Mouse (Mus musculus): ENCODE data around the gene Pgm2l1. TPM values are rescaled to one million over a fixed set of nuclear protein-coding genes. Genes with fewer than 3 reads are reported as not detected.

The Pgm2l1 gene
- total and polyA plus RNA-seq, 3 experiments, result 5.7 to 10.5 TPM; not detected in 1

GRCm38 (mm10) chr7:100309679-100310078 lies 82.5 kb downstream of the Pgm2l1 start:
- Histone ChIP-seq H3K4me3 (ENCODE audit: control insufficient read depth in 1 of 2, insufficient read depth in 1 of 2, low read depth in 2 of 2, low read length in 2 of 2) (no peak overlapping the region), H3K79me2 (ENCODE audit: control insufficient read depth, insufficient read depth, low read length, poor library complexity) (no peaks in the 10 kb centered on the region), H3K4me1 (ENCODE audit: control insufficient read depth in 1 of 2, insufficient read depth in 2 of 2, low read length in 2 of 2) (peaks cover 4 to 10% of the 10 kb centered on the region in 2 experiments; a peak in 3 of 4 replicates), H3K36me3 (ENCODE audit: control insufficient read depth in 1 of 2, insufficient read depth in 2 of 2, low read length in 2 of 2) (no peaks in the 10 kb centered on the region; a peak in 1 of 4 replicates), H3K9me3 (replicated peaks; ENCODE audit: insufficient read depth, low read length) (no peaks in the 10 kb centered on the region), H3K27me3 (ENCODE audit: control insufficient read depth in 1 of 2, insufficient read depth in 2 of 2, low read length in 2 of 2) (no peaks in the 10 kb centered on the region), H3K27ac (ENCODE audit: control insufficient read depth, low read depth, low read length) (no peak overlapping the region), H3K9ac (ENCODE audit: control insufficient read depth, low read depth, low read length, poor library complexity, severe bottlenecking) (no peak overlapping the region)
- TF ChIP-seq GATA1 (IDR thresholded peaks at IDR 0.05; ENCODE audit: low read depth, low read length), result no peak
- DNase-seq (ENCODE audit: low read depth, low spot score), result no peak

DNA sequence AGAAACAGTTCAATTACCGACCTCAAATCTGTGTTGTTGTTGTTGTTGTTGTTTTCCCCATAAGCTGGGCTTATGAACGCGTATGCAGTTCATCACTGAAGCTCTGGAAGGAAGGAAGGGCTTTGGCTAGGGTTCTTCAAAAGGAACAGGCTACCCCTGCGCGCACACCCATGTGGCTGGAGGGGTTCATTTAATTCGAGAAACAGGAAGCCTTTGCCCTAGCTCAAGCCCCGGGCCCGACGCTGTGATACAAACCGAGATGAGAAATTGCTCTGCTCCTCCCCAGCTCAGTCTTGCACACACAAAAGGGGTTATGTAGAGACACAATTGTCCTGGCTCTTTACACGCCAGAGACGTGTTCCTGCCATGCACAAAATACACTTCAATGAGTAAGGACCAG lies 83.1 kb downstream of the Pgm2l1 start:
- no peak overlapping the region for H3K27ac ChIP-seq (ENCODE audit: control insufficient read depth, low read depth, low read length)
- no peak for TF ChIP-seq GATA1 (IDR thresholded peaks at IDR 0.05; ENCODE audit: low read depth, low read length)
- no peak for TF ChIP-seq BHLHE40 (IDR thresholded peaks at IDR 0.05; ENCODE audit: borderline replicate concordance, low read depth, low read length)
- TF ChIP-seq CTCF (IDR thresholded peaks at IDR 0.05 in 2 of 3, conservative IDR thresholded peaks at IDR 0.05 in 1 of 3; ENCODE audit: control insufficient read depth in 1 of 3, insufficient read depth in 1 of 3, low read depth in 2 of 3, low read length in 3 of 3, poor library complexity in 1 of 3, severe bottlenecking in 1 of 3), result no peak
- TF ChIP-seq MYB (IDR thresholded peaks at IDR 0.05; ENCODE audit: low read depth, low read length), result no peak
- no peak for TF ChIP-seq MXI1 (IDR thresholded peaks at IDR 0.05; ENCODE audit: low read depth, low read length)
- TF ChIP-seq TCF12 (IDR thresholded peaks at IDR 0.05; ENCODE audit: low read depth, low read length), result no peak
- TF ChIP-seq MAX (IDR thresholded peaks at IDR 0.05; ENCODE audit: low read length), result no peak
- TF ChIP-seq ZMIZ1 (IDR thresholded peaks at IDR 0.05; ENCODE audit: low read depth, low read length), result no peak
- peaks cover 4 to 10% of the 10 kb centered on the region in 2 experiments; a peak in 3 of 4 replicates for H3K4me1 ChIP-seq (ENCODE audit: control insufficient read depth in 1 of 2, insufficient read depth in 2 of 2, low read length in 2 of 2)
- H3K79me2 ChIP-seq (ENCODE audit: control insufficient read depth, insufficient read depth, low read length, poor library complexity), result no peaks in the 10 kb centered on the region
- H3K36me3 ChIP-seq (ENCODE audit: control insufficient read depth in 1 of 2, insufficient read depth in 2 of 2, low read length in 2 of 2), result no peaks in the 10 kb centered on the region; a peak in 1 of 4 replicates
- no peak overlapping the region for H3K4me3 ChIP-seq (ENCODE audit: control insufficient read depth in 1 of 2, insufficient read depth in 1 of 2, low read depth in 2 of 2, low read length in 2 of 2)
- H3K9me3 ChIP-seq (replicated peaks; ENCODE audit: insufficient read depth, low read length), result no peaks in the 10 kb centered on the region
- no peaks in the 10 kb centered on the region for H3K27me3 ChIP-seq (ENCODE audit: control insufficient read depth in 1 of 2, insufficient read depth in 2 of 2, low read length in 2 of 2)
- no peak overlapping the region for H3K9ac ChIP-seq (ENCODE audit: control insufficient read depth, low read depth, low read length, poor library complexity, severe bottlenecking)
- no peak for DNase-seq (ENCODE audit: low read depth, low spot score)

DNA sequence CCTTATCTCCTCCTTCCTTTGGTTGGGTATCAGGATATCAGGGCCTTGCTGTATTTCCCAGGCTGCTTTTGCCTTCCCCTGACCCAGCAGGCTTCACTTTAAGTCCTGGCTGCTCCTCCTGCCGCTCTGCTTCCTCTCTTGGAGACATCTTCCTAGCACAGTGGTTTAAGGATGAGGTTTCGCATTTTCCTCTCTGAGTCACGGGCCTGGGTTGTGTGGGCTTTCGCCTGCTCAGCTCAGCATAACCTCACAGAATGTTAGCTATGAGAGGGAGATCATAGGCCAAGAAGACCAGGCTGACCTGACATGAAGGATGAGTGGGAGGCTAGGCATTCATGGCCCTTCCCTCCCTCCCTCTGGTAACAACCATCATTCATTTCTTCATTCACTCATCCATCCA lies 85.5 kb downstream of the Pgm2l1 start:
- H3K9ac ChIP-seq (ENCODE audit: control insufficient read depth, low read depth, low read length, poor library complexity, severe bottlenecking), result no peak overlapping the region
- H3K36me3 ChIP-seq (ENCODE audit: control insufficient read depth in 1 of 2, insufficient read depth in 2 of 2, low read length in 2 of 2), result no peaks in the 10 kb centered on the region
- no peak for DNase-seq (ENCODE audit: low read depth, low spot score)
- no peaks in the 10 kb centered on the region for H3K27me3 ChIP-seq (ENCODE audit: control insufficient read depth in 1 of 2, insufficient read depth in 2 of 2, low read length in 2 of 2)
- no peaks in the 10 kb centered on the region for H3K79me2 ChIP-seq (ENCODE audit: control insufficient read depth, insufficient read depth, low read length, poor library complexity)
- TF ChIP-seq JUND (IDR thresholded peaks at IDR 0.05; ENCODE audit: low read depth, low read length), result no peak
- no peak for TF ChIP-seq RAD21 (IDR thresholded peaks at IDR 0.05; ENCODE audit: low read depth, low read length)
- no peak for TF ChIP-seq CHD2 (IDR thresholded peaks at IDR 0.05; ENCODE audit: low read length)
- no peak for TF ChIP-seq GABPA (IDR thresholded peaks at IDR 0.05; ENCODE audit: low read depth, low read length)
- TF ChIP-seq MAX (IDR thresholded peaks at IDR 0.05; ENCODE audit: low read length), result no peak
- TF ChIP-seq ETS1 (IDR thresholded peaks at IDR 0.05; ENCODE audit: low read depth, low read length), result no peak
- no peaks in the 10 kb centered on the region for H3K9me3 ChIP-seq (replicated peaks; ENCODE audit: insufficient read depth, low read length)
- H3K4me3 ChIP-seq (ENCODE audit: control insufficient read depth in 1 of 2, insufficient read depth in 1 of 2, low read depth in 2 of 2, low read length in 2 of 2), result no peak overlapping the region
- no peak overlapping the region for H3K27ac ChIP-seq (ENCODE audit: control insufficient read depth, low read depth, low read length)
- H3K4me1 ChIP-seq (ENCODE audit: control insufficient read depth in 1 of 2, insufficient read depth in 2 of 2, low read length in 2 of 2), result peaks cover 0 to 5% of the 10 kb centered on the region in 2 experiments; a peak in 1 of 4 replicates

All from MEL (cell line).